Mouse (Mus musculus) gastrocnemius, postnatal 4 days (tissue): ENCODE measurements around the gene Prl2c2. TPM values are rescaled to one million over a fixed set of nuclear protein-coding genes. Genes with fewer than 3 reads are reported as not detected.
"Not testable (repeated sequence)": the region's sequence is repeated elsewhere in the genome, so short reads cannot be mapped to it uniquely, and the experiment has no call there.

ENCODE experiments used
- DNase-seq, 2 experiments: peaks; one replicate each; pipeline ENCODE4 v3.0.0; 2021 to 2022; ENCODE audit warnings: low spot score in 2 of 2, mixed read lengths in 2 of 2
- long read RNA-seq, 2 experiments: library from polyadenylated mRNA; stranded (forward); transcript quantifications; one replicate each; pipeline ENCODE4 v2.0.0; 2021
- total RNA-seq, 2 experiments: library from RNA; stranded (reverse); gene quantifications; 2 replicates each; pipeline ENCODE4 v1.2.3; 2021

Prl2c2 gene
- total RNA-seq, result not detected
- long read RNA-seq, experiment 1, partial matches to known transcripts, result 0 of 1 reads
- long read RNA-seq, experiment 1, other reads (novel, unspliced or antisense), result 1 of 1 reads
- long read RNA-seq, experiment 2, result 0 reads

DNA sequence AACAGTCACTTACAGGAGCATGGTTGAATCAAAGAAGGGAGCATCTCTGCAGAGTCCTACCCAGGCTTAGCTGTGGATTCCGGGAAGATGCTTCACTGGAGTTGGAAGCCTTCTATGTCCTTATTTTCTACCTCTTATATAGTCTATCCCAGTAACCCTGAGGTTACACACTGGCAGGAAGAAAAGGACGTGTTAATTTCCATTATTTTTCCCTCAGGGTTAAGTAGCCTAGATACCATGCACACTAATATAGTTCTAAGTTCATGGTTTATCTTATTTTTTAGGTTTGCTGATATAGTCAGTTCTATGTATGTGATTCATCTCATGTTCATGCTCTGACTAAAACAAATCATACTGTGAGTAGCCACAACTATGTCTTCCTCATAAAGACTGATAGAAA, at the start of gene Prl2c2:
Prl2c2 (minus strand) TSS at position 101 of the 400 bp plus-strand sequence.
- DNase-seq, result not testable (repeated sequence)

GRCm38 (mm10) chr13:13025872-13026271, 20.7 kb upstream of the Prl2c2 start:
- not testable (repeated sequence) for DNase-seq

GRCm38 (mm10) chr13:13013993-13014549, 8.9 kb upstream of the Prl2c2 start:
- not testable (repeated sequence) for DNase-seq

Other genes starting within 250 kb of the Prl2c2 start
- not detected for gene Prl2c3, start 205.3 kb downstream of the Prl2c2 start, total RNA-seq
- not detected for gene Prl2c5, start 177.3 kb upstream of the Prl2c2 start, total RNA-seq